35 mouse cellular contexts compared by ENCODE assay signal in genomic region chr5:98520118-98520517, GRCm38 (mm10). TPM values are rescaled to one million over a fixed set of nuclear protein-coding genes. Genes with fewer than 3 reads are reported as not detected.
"Had no signal": no experiment of that assay in that cellular context is flagged by ENCODE, and none has a peak within 500 bp of the region (broad histone marks: within the 10 kb centered on the region; RNA-seq: fewer than 3 reads in every experiment).

No protein-coding gene starts in this region.

- H3K36me3 ChIP-seq: embryonic facial prominence, embryonic 10.5 days; embryonic facial prominence, embryonic 12.5 days; embryonic facial prominence, embryonic 13.5 days; embryonic facial prominence, embryonic 15.5 days; forebrain, embryonic 10.5 days; forebrain, embryonic 12.5 days; forebrain, embryonic 15.5 days had no signal

- ATAC-seq: forebrain, embryonic 13.5 days; forebrain, embryonic 14.5 days; forebrain, embryonic 15.5 days; forebrain, embryonic 16.5 days; forebrain, postnatal 0 days had no signal

- H3K27ac ChIP-seq: embryonic facial prominence, embryonic 10.5 days; embryonic facial prominence, embryonic 12.5 days; embryonic facial prominence, embryonic 13.5 days; embryonic facial prominence, embryonic 15.5 days; forebrain, embryonic 10.5 days; forebrain, embryonic 12.5 days; forebrain, embryonic 13.5 days; forebrain, embryonic 15.5 days; gastrocnemius, adult 2 months; heart, adult 2 months had no signal

- H3K4me3 ChIP-seq: embryonic facial prominence, embryonic 10.5 days; embryonic facial prominence, embryonic 12.5 days; embryonic facial prominence, embryonic 13.5 days; embryonic facial prominence, embryonic 15.5 days; erythroblast, embryonic 14.5 days; forebrain, embryonic 10.5 days; forebrain, embryonic 12.5 days; forebrain, embryonic 13.5 days; forebrain, embryonic 15.5 days; gastrocnemius, adult 2 months; heart, adult 2 months had no signal

- H3K27me3 ChIP-seq: embryonic facial prominence, embryonic 12.5 days; embryonic facial prominence, embryonic 13.5 days; embryonic facial prominence, embryonic 15.5 days; forebrain, embryonic 12.5 days; forebrain, embryonic 13.5 days; forebrain, embryonic 15.5 days had no signal

- H3K4me2 ChIP-seq: embryonic facial prominence, embryonic 12.5 days; embryonic facial prominence, embryonic 13.5 days; embryonic facial prominence, embryonic 15.5 days; forebrain, embryonic 12.5 days; forebrain, embryonic 13.5 days; forebrain, embryonic 15.5 days had no signal

- H3K9ac ChIP-seq: embryonic facial prominence, embryonic 12.5 days; embryonic facial prominence, embryonic 13.5 days; embryonic facial prominence, embryonic 15.5 days; forebrain, embryonic 12.5 days; forebrain, embryonic 13.5 days; forebrain, embryonic 15.5 days; forebrain, postnatal 0 days had no signal

- DNase-seq: cerebellum, adult 2 months; cerebellum, adult 8-10 months; cerebellum, adult 9-10 months; cerebellum, adult 9-11 months; cerebellum, postnatal 10 days; cerebellum, postnatal 14 days; cerebellum, postnatal 25 days; cerebellum, postnatal 36 days; embryo, embryonic 11 days; forebrain, postnatal 0 days; gastrocnemius, adult 2 months; gastrocnemius, postnatal 10 days; gastrocnemius, postnatal 14 days; gastrocnemius, postnatal 25 days; gastrocnemius, postnatal 36 days; heart, adult 11 months; heart, adult 18-20 months; heart, adult 2 months had no signal

- H3K9me3 ChIP-seq: embryonic facial prominence, embryonic 10.5 days; embryonic facial prominence, embryonic 12.5 days; embryonic facial prominence, embryonic 13.5 days; embryonic facial prominence, embryonic 15.5 days; forebrain, embryonic 10.5 days; forebrain, embryonic 12.5 days; forebrain, embryonic 13.5 days; forebrain, embryonic 15.5 days had no signal

- H3K4me1 ChIP-seq: embryonic facial prominence, embryonic 10.5 days; embryonic facial prominence, embryonic 12.5 days; embryonic facial prominence, embryonic 13.5 days; embryonic facial prominence, embryonic 15.5 days; forebrain, embryonic 10.5 days; forebrain, embryonic 12.5 days; forebrain, embryonic 13.5 days; forebrain, embryonic 15.5 days had no signal

RNA-seq across cellular contexts. Expression of gene Gm11111, which starts 32.4 kb away (rescaled TPM):
- polyA plus RNA-seq: cerebellum, adult 2 months; cortical plate, adult 2 months; embryonic facial prominence, embryonic 10.5 days; embryonic facial prominence, embryonic 11.5 days; embryonic facial prominence, embryonic 12.5 days; embryonic facial prominence, embryonic 13.5 days; embryonic facial prominence, embryonic 14.5 days; embryonic facial prominence, embryonic 15.5 days; erythroblast, embryonic 14.5 days; forebrain, embryonic 10.5 days; forebrain, embryonic 11.5 days; forebrain, embryonic 12.5 days; forebrain, embryonic 13.5 days; forebrain, embryonic 14.5 days; forebrain, embryonic 15.5 days; forebrain, embryonic 16.5 days; forebrain, postnatal 0 days; frontal cortex, adult 2 months; gonadal fat pad, adult 2 months; heart, adult 2 months had no signal
